Mouse (Mus musculus) midbrain, embryonic 15.5 days (tissue): ENCODE data around the gene Gtse1. TPM values are rescaled to one million over a fixed set of nuclear protein-coding genes. Genes with fewer than 3 reads are reported as not detected.

ENCODE experiments used
- ATAC-seq: fragments of 200-750 bp; cut with Nextera tagmentation; replicated peaks from 2 replicates; pipeline ENCODE4 v1.8.0; 2017; ENCODE audit warnings: moderate TSS enrichment
- H3K27ac ChIP-seq: fragments of 300-500 bp; sonication (generic); 2 replicates; pipeline ENCODE4 v1.5.1; 2015; ENCODE audit warnings: mild to moderate bottlenecking, inconsistent platforms
- H3K27me3 ChIP-seq: fragments of 300-500 bp; sonication (generic); replicated peaks from 2 replicates; pipeline ENCODE4 v1.6.1; 2015; ENCODE audit warnings: inconsistent platforms
- H3K36me3 ChIP-seq: fragments of 300-500 bp; sonication (generic); replicated peaks from 2 replicates; pipeline ENCODE4 v1.6.1; 2015; ENCODE audit warnings: inconsistent platforms
- H3K4me1 ChIP-seq: fragments of 300-500 bp; sonication (generic); 2 replicates; pipeline ENCODE4 v1.6.1; 2015; ENCODE audit warnings: inconsistent platforms
- H3K4me2 ChIP-seq: fragments of 300-500 bp; sonication (generic); 2 replicates; pipeline ENCODE4 v1.6.1; 2015; ENCODE audit warnings: inconsistent platforms, mild to moderate bottlenecking, moderate library complexity
- H3K4me3 ChIP-seq: fragments of 300-500 bp; sonication (generic); 2 replicates; pipeline ENCODE4 v1.5.1; 2015; ENCODE audit warnings: mild to moderate bottlenecking, inconsistent platforms
- H3K9ac ChIP-seq: fragments of 300-500 bp; sonication (generic); 2 replicates; pipeline ENCODE4 v1.6.1; 2015; ENCODE audit warnings: mild to moderate bottlenecking, inconsistent platforms
- H3K9me3 ChIP-seq: fragments of 300-500 bp; sonication (generic); 2 replicates; pipeline ENCODE4 v1.6.1; 2016; ENCODE audit warnings: inconsistent platforms
- WGBS: fragments of 180-500 bp; shearing (Covaris S2); methylation state at CpG from one replicate; pipeline ENCODE4 v1.1.7; 2015; ENCODE audit warnings: mixed read lengths; 5-methylcytosine and 5-hydroxymethylcytosine counted together
- polyA plus RNA-seq: library from polyadenylated mRNA; unstranded; fragments of >200 nt; fragmentation: Nextera tagmentation; extraction: Ambion mirVana; gene quantifications from 2 replicates; pipeline ENCODE4 v1.2.1, GENCODE M21; 2015

Gene Gtse1
- 4.2 and 5.3 TPM in 2 replicates for polyA plus RNA-seq

DNA sequence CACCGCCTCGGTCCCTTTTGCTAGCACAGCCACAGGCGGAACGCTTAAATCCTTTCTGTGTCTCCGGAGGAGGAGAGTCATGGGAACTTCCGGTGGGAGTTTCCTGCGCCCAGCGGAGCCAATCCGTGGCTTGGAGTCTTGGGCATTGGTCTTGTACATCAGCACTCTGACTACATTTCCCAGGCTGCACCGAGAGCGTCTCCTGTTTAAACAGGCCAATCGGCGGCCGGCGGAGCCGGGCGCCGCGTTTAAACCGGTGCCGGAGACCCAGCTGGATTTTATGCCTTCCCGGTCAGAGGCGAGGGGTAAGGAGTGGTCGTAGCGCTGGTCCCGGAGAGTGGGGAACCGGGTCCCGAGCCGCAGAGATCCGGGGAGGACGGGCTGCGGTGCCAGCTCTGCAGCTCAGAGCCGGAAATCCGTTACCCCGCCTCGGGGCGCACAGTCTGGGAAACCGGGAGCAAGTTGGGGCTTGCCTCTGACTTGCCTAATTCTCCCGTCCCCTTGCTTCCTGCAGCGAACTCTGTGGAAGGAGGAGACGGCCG lies at the start of gene Gtse1:
Gene Gtse1 (plus strand): TSS at position 256 of the 542 bp plus-strand sequence.
- no peaks in the 10 kb centered on the region for H3K36me3 ChIP-seq
- H3K27me3 ChIP-seq = no peaks in the 10 kb centered on the region
- ATAC-seq = peak; percentile 98
- H3K4me3 ChIP-seq = peak within 1 kb of the TSS; percentile 57
- H3K27ac ChIP-seq = peak within 1 kb of the TSS; percentile 82
- H3K9me3 ChIP-seq = no peaks in the 10 kb centered on the region
- H3K9ac ChIP-seq = peak within 1 kb of the TSS; percentile 79
- peak within 1 kb of the TSS; percentile 95 for H3K4me2 ChIP-seq
- under 1% methylated on average over 42 of the region's 42 CpGs for WGBS
- H3K4me1 ChIP-seq = peaks cover 21% of the 10 kb centered on the region

DNA sequence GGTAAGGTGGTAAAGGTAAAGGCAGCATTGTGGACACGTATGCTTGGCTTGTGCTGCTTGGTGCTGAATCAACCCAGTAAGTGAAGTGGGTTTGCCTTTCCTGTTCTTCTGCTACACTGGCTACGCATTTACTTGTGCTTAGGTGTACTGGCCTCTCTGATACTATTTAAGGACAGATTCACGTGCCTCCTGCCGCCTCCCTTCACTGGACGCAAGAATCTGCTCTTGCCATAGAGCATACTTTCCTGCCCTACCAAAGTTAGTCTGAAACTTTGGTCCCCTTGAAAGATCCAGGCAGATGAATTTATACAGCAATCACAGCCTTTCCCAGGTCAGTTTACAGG lies 49.1 kb upstream of the Gtse1 start:
- H3K9me3 ChIP-seq = no peaks in the 10 kb centered on the region
- H3K9ac ChIP-seq = peak overlapping the region; percentile 74; the same call in 1 of the 2 replicates
- 85% methylated on average over 5 of the region's 5 CpGs for WGBS
- no peaks in the 10 kb centered on the region for H3K27me3 ChIP-seq
- ATAC-seq = no peak
- H3K27ac ChIP-seq = peak overlapping the region; percentile 91; the same call in 1 of the 2 replicates
- peak overlapping the region; percentile 84 for H3K4me2 ChIP-seq
- peaks cover 15% of the 10 kb centered on the region for H3K4me1 ChIP-seq
- H3K36me3 ChIP-seq = no peaks in the 10 kb centered on the region
- peak overlapping the region; percentile 92 for H3K4me3 ChIP-seq

DNA sequence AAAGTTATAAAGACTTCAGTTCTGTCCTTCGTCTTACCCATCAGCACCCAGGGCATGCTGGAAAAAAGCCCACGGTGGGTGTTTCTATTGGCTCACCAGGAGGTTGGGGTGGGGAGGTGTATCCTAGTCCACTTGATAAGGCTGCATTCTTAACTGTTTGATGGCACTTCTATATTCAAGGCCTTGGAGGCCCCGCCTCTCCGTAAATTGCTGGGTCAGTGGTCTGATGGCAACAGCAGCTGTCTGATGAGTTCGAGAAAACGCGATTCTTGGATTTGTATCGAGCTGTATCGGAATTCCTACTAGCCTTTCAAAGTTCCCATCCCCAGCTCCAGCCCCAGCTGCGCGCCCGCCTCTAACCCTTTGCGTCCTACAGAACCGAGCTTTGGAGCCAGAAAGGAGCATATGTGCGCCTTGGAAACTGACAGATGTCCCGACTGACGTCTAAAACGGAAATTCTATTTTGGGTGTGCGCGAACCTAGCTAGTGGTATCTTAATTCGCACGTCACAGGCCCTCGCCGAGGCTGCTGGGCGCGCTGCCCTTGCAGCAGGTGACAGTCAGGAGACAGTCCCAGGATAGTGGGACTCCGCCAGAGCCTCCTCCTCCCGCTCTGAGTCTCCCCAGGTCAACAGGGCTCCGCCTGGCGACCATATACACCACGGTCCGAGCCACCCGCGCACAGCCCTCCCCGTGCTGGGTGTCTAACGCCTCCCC lies 48.6 kb upstream of the Gtse1 start:
- peak overlapping the region; percentile 91 for H3K27ac ChIP-seq
- no peaks in the 10 kb centered on the region for H3K36me3 ChIP-seq
- H3K27me3 ChIP-seq = no peaks in the 10 kb centered on the region
- H3K9ac ChIP-seq = peak overlapping the region; percentile 74
- no peaks in the 10 kb centered on the region for H3K9me3 ChIP-seq
- ATAC-seq = peak; percentile 89
- peak overlapping the region; percentile 92 for H3K4me3 ChIP-seq
- peak overlapping the region; percentile 84 for H3K4me2 ChIP-seq
- WGBS = 5% methylated on average over 35 of the region's 36 CpGs
- H3K4me1 ChIP-seq = peaks cover 15% of the 10 kb centered on the region

DNA sequence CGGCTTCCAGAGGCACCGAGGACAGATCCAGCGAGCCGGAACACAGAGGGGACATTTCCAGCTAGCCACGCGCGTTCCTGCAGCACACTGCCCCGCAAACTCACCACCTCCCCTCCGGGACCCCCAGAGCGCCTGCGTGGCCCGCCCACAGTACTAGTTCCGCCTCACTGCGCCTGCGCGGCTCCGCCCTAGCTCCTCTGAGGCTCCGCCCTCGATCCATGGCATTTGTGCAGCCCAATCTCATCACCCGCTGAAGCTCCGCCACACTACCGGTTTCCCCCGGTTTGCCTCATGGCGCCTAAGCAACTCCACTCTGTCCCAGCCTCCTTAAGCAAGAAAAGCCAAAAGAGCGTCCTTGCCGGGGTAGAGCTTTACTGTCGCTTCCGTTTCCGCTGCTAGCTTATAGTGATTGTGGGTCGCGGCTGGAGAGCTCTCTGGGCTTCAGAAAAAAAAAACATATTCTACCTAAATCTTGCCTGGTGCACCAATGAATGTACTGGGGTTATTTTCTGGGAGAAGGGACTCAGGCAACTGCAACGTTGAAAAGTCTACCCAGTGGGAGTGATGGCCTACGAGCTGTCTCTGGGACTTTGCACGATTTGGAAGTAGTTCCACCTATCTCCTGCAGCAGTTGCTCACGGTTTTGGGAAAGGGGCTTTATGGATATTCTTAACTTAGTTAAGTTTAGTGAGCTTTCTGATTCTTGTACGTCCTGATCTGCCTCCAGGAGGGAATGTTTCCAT lies 47.8 kb upstream of the Gtse1 start, which contains the start of gene Cdpf1:
Gene Cdpf1 (minus strand): TSS at position 163 of the 743 bp plus-strand sequence.
- no peaks in the 10 kb centered on the region for H3K36me3 ChIP-seq
- ATAC-seq = peak; percentile 96
- no peaks in the 10 kb centered on the region for H3K27me3 ChIP-seq
- peak within 1 kb of the TSS; percentile 91 for H3K27ac ChIP-seq
- peaks cover 15% of the 10 kb centered on the region for H3K4me1 ChIP-seq
- peak within 1 kb of the TSS; percentile 84 for H3K4me2 ChIP-seq
- H3K9me3 ChIP-seq = no peaks in the 10 kb centered on the region
- H3K9ac ChIP-seq = peak within 1 kb of the TSS; percentile 74
- WGBS = 2% methylated on average over 36 of the region's 36 CpGs
- peak within 1 kb of the TSS; percentile 92 for H3K4me3 ChIP-seq

DNA sequence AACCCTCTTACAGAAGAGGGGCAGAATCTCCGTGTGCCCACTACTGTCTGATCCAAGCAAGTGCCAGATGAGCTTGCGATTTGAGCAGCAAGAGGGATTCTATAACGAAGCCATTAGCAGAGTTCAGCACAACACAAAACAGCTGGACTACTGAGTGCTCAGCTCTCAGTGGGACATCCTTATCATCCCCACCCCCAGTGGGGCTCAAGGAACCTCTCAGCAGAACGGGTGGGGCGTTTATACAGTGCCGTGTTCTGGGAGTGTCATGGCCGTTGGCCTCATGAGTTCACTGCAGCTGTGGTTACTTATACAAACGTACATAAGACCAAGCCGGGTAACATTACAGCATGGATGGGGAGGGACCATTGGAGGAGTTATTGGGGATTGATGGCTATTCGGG lies 46.1 kb upstream of the Gtse1 start:
- H3K27me3 ChIP-seq = no peaks in the 10 kb centered on the region

DNA sequence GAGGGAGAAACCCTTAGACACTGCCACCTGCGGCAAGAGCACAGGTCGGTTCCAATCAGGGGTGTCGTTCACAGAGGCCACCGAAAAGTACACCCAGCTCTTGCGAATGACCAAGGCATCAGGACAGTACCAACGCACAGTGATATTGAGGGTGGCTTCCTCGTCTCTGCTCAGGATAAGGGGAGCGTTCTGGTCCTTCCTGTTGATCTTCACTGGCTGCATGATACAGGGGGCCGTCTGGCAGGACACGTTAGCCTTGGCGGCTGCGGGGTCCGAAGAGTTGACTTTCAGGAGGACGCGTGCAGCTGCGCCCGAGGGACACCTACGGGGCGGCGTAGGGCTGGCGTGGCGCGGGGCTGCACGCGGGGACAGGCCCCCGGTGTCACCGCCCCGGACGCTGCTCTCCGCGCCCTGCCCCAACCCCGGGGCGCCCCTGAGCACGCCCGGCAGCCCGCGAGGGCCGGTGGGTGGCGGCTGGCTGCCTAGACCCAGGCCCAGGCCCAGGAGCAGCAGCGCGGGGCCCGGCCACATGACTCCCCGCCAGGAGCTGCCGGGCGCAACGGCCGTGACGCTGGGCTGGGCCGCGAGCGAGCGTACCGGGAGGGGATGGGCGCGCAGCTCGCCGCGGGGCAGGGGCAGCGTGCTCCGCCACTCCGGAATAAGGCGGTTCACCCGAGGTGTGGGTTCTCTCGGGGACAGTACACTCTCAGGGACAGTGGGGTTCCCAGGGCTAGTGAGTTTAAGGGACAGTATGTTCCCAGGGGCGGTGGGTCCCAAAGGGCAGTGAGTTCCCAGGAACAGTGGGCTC lies 38.1 kb upstream of the Gtse1 start, which contains the start of gene Pkdrej:
Gene Pkdrej (minus strand): TSS at position 532 of the 808 bp plus-strand sequence.
- peak; percentile 63; the same call in 1 of the 2 replicates for ATAC-seq
- Histone ChIP-seq H3K9ac (peak within 1 kb of the TSS; percentile 43), H3K36me3 (no peaks in the 10 kb centered on the region), H3K9me3 (no peaks in the 10 kb centered on the region), H3K27ac (no peak within 1 kb of the TSS), H3K4me1 (no peaks in the 10 kb centered on the region; the same call in 1 of the 2 replicates), H3K4me3 (peak within 1 kb of the TSS; percentile 41), H3K27me3 (peaks cover 13% of the 10 kb centered on the region), H3K4me2 (peak within 1 kb of the TSS; percentile 75)
- 2% methylated on average over 62 of the region's 65 CpGs for WGBS

More for the DNA sequence above, 46.1 kb upstream of the Gtse1 start:
- Histone ChIP-seq H3K4me3 (no peak overlapping the region), H3K36me3 (no peaks in the 10 kb centered on the region), H3K27ac (no peak overlapping the region), H3K4me2 (no peak overlapping the region), H3K9me3 (no peaks in the 10 kb centered on the region), H3K4me1 (peaks cover 15% of the 10 kb centered on the region), H3K9ac (no peak overlapping the region)
- WGBS = 74% methylated on average over 10 of the region's 10 CpGs
- no peak for ATAC-seq

DNA sequence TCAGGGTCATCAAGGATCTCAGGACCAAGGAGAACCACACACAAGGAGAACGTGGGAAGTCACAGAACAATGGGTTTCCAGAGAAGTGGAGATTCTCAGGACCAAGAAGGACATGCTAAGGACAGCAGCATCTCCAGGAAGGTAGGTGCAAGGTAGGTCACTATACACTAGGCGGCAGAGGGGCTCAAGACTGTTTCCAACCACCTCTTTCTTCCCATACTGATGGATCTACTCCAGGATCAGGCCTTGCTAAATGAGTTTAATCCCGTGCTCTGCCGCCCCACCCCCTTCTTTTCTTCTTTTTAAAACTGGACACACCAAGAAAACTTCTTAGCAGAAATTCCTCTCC lies 37.6 kb upstream of the Gtse1 start:
- no peaks in the 10 kb centered on the region; the same call in 1 of the 2 replicates for H3K4me1 ChIP-seq
- H3K9ac ChIP-seq = peak overlapping the region; percentile 43; the same call in 1 of the 2 replicates
- H3K9me3 ChIP-seq = no peaks in the 10 kb centered on the region
- peaks cover 13% of the 10 kb centered on the region for H3K27me3 ChIP-seq
- no peak overlapping the region for H3K27ac ChIP-seq
- peak overlapping the region; percentile 41 for H3K4me3 ChIP-seq
- ATAC-seq = peak; percentile 66; the same call in 1 of the 2 replicates
- WGBS = 8% methylated on average over 4 of the region's 4 CpGs
- H3K36me3 ChIP-seq = no peaks in the 10 kb centered on the region
- H3K4me2 ChIP-seq = peak overlapping the region; percentile 75

DNA sequence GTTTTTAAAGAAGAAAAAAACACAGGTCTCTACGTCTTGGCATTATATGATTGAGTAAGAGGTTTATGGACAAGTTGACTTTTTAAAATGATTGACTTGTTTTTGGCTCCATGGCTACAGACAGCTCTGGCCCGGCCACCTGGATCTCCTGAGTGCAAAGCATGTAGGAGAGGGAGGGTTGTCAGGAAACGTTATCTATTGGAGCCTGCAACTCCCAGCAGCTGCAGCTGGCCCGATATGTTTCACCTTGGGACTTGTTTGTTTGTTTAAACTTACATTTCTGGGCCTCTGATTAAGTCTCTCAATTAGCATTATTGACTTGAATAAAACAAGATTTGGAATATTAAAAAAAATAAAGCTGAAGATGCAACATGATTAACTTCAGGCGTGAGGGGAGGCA lies 32.9 kb upstream of the Gtse1 start:
- Histone ChIP-seq H3K27ac (no peak overlapping the region), H3K4me1 (peaks cover 5% of the 10 kb centered on the region), H3K9me3 (no peaks in the 10 kb centered on the region), H3K27me3 (no peaks in the 10 kb centered on the region; the same call in 1 of the 2 replicates), H3K36me3 (no peaks in the 10 kb centered on the region), H3K9ac (no peak overlapping the region), H3K4me2 (no peak overlapping the region), H3K4me3 (no peak overlapping the region)
- 74% methylated on average over 5 of the region's 5 CpGs for WGBS
- no peak for ATAC-seq

DNA sequence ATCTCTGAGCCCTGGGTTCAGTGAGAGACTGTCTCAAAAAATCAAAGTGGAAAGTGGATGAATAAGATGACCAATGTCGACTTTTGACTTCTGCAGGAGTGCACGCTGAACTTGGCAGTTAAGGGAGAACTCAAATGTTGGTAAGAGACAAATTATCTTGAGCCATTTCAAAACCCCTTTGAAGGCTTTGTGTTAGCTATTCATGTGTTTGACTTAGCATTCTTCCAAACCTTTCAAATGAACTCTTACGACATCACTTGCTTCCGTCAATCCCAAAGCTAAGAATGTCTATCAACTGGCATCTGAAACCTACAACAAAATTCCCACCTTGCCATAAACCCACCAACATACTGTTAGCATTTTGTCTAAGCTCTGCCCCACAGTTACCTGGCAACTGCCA lies 31.5 kb upstream of the Gtse1 start:
- Histone ChIP-seq H3K4me1 (peaks cover 12% of the 10 kb centered on the region), H3K4me3 (no peak overlapping the region), H3K27ac (no peak overlapping the region), H3K9ac (no peak overlapping the region), H3K4me2 (no peak overlapping the region), H3K9me3 (no peaks in the 10 kb centered on the region), H3K27me3 (no peaks in the 10 kb centered on the region), H3K36me3 (no peaks in the 10 kb centered on the region)
- WGBS = 87% methylated on average over 4 of the region's 4 CpGs
- no peak for ATAC-seq

DNA sequence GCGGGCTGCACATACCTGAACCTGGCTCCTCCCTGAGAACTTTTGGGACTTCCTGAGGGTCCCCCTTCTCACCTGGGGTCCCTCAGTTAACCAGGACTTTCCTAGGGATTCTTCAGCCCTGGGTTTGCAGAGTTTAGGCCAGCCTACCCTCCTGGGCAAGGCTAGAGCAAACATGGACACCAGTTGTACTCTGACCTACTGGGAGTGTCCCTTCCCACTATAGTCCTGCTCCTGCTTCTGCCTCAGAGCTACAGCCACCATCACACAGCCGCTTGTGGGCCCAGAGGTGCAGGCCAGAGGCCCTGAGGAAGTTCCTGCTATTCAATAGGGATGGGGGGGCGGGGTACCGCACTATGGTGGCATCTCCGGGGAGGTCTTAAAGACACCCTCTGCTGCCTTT lies 30.1 kb upstream of the Gtse1 start:
- Histone ChIP-seq H3K36me3 (no peaks in the 10 kb centered on the region), H3K4me2 (no peak overlapping the region), H3K4me3 (no peak overlapping the region), H3K9ac (no peak overlapping the region), H3K27me3 (no peaks in the 10 kb centered on the region), H3K27ac (no peak overlapping the region), H3K4me1 (peaks cover 12% of the 10 kb centered on the region), H3K9me3 (no peaks in the 10 kb centered on the region)
- no peak for ATAC-seq
- WGBS = 63% methylated on average over 5 of the region's 5 CpGs

DNA sequence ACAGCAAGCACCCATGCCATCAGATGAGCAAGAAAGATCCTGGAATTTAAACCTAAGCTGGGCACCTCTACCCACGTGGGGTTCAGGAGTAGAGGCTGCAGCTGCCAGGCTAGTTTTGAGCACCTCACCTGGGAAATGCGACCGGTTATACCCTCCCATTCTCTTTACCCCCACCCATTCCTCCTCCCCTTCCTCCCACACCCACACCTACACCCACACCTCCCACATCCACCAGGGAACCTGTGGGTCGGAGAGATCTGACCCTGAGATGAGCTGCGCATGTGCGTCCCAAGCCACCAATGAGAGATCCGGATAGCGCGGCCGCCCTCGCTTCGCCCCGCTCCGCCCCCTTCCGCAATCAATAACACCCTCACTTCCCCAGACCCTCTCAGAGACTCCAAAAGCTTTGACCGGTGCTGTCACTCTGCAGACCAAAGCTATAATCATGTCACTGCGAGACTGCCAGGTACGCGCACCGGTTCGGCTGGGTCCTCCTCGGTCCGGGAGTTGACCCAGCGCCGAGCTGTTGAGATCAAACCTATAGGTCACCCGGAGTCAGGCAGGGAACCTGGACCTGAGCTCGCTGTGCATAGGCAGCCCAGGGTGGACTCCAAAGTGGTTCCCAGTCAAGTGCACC lies 27.5 kb upstream of the Gtse1 start, which contains the start of gene Ttc38:
Gene Ttc38 (plus strand): TSS at position 353 of the 637 bp plus-strand sequence.
- ATAC-seq = peak; percentile 94
- under 1% methylated on average over 27 of the region's 27 CpGs for WGBS
- Histone ChIP-seq H3K4me3 (peak within 1 kb of the TSS; percentile 60), H3K36me3 (no peaks in the 10 kb centered on the region), H3K9ac (peak within 1 kb of the TSS; percentile 60), H3K9me3 (no peaks in the 10 kb centered on the region), H3K27me3 (no peaks in the 10 kb centered on the region), H3K4me1 (peaks cover 12% of the 10 kb centered on the region), H3K4me2 (peak within 1 kb of the TSS; percentile 84), H3K27ac (peak within 1 kb of the TSS; percentile 32; the same call in 1 of the 2 replicates)
